Mouse (Mus musculus): ENCODE results near the gene Irak3. TPM values are rescaled to one million over a fixed set of nuclear protein-coding genes. Genes with fewer than 3 reads are reported as not detected.

Gene Irak3
- polyA plus RNA-seq, 1 experiment from 2014 or later: 0.33 TPM

- Histone ChIP-seq H3K9me3 (replicated peaks; ENCODE audit: control insufficient read depth, low read length, poor library complexity, severe bottlenecking) (no peaks in the 10 kb centered on the region), H3K27me3 (ENCODE audit: control insufficient read depth, insufficient read depth, low read depth, low read length) (no peaks in the 10 kb centered on the region), H3K4me1 (ENCODE audit: control insufficient read depth, insufficient read depth, low read length) (no peaks in the 10 kb centered on the region), H3K27ac (ENCODE audit: low read length) (no peak overlapping the region), H3K4me2 (ENCODE audit: low read length) (no peak overlapping the region), H3K4me3 (ENCODE audit: low read depth, low read length) (no peak overlapping the region), H3K36me3 (ENCODE audit: control insufficient read depth, insufficient read depth, low read length) (no peaks in the 10 kb centered on the region), H3K9ac (ENCODE audit: low read depth, low read length) (no peak overlapping the region)
- no peak for ATAC-seq
- WGBS: 88% methylated on average over 2 of the region's 2 CpGs
Observed at GRCm38 (mm10) chr10:120153911-120154310, 48.0 kb downstream of the Irak3 start.

GRCm38 (mm10) chr10:120151672-120152071 lies 50.3 kb downstream of the Irak3 start:
- H3K4me3 ChIP-seq (ENCODE audit: low read depth, low read length): no peak overlapping the region
- H3K9ac ChIP-seq (ENCODE audit: low read depth, low read length): no peak overlapping the region
- no peak overlapping the region for H3K4me2 ChIP-seq (ENCODE audit: low read length)
- no peaks in the 10 kb centered on the region for H3K27me3 ChIP-seq (ENCODE audit: control insufficient read depth, insufficient read depth, low read depth, low read length)
- ATAC-seq: no peak
- no peaks in the 10 kb centered on the region for H3K36me3 ChIP-seq (ENCODE audit: control insufficient read depth, insufficient read depth, low read length)
- H3K27ac ChIP-seq (ENCODE audit: low read length): no peak overlapping the region
- WGBS: 96% methylated on average over 7 of the region's 7 CpGs
- no peaks in the 10 kb centered on the region for H3K4me1 ChIP-seq (ENCODE audit: control insufficient read depth, insufficient read depth, low read length)
- H3K9me3 ChIP-seq (replicated peaks; ENCODE audit: control insufficient read depth, low read length, poor library complexity, severe bottlenecking): no peaks in the 10 kb centered on the region

GRCm38 (mm10) chr10:120140916-120141516 lies 60.9 kb downstream of the Irak3 start:
- 68% methylated on average over 10 of the region's 10 CpGs for WGBS
- Histone ChIP-seq H3K4me3 (ENCODE audit: low read depth, low read length) (no peak overlapping the region), H3K9me3 (replicated peaks; ENCODE audit: control insufficient read depth, low read length, poor library complexity, severe bottlenecking) (no peaks in the 10 kb centered on the region), H3K9ac (ENCODE audit: low read depth, low read length) (no peak overlapping the region), H3K4me1 (ENCODE audit: control insufficient read depth, insufficient read depth, low read length) (no peaks in the 10 kb centered on the region), H3K27ac (ENCODE audit: low read length) (no peak overlapping the region), H3K4me2 (ENCODE audit: low read length) (no peak overlapping the region), H3K36me3 (ENCODE audit: control insufficient read depth, insufficient read depth, low read length) (no peaks in the 10 kb centered on the region), H3K27me3 (ENCODE audit: control insufficient read depth, insufficient read depth, low read depth, low read length) (no peaks in the 10 kb centered on the region)
- ATAC-seq: no peak

GRCm38 (mm10) chr10:120140193-120140592 lies 61.7 kb downstream of the Irak3 start:
- H3K4me2 ChIP-seq (ENCODE audit: low read length): no peak overlapping the region
- H3K9me3 ChIP-seq (replicated peaks; ENCODE audit: control insufficient read depth, low read length, poor library complexity, severe bottlenecking): no peaks in the 10 kb centered on the region
- no peak overlapping the region for H3K27ac ChIP-seq (ENCODE audit: low read length)
- H3K36me3 ChIP-seq (ENCODE audit: control insufficient read depth, insufficient read depth, low read length): no peaks in the 10 kb centered on the region
- WGBS: 74% methylated on average over 4 of the region's 4 CpGs
- no peak overlapping the region for H3K9ac ChIP-seq (ENCODE audit: low read depth, low read length)
- no peaks in the 10 kb centered on the region for H3K27me3 ChIP-seq (ENCODE audit: control insufficient read depth, insufficient read depth, low read depth, low read length)
- H3K4me1 ChIP-seq (ENCODE audit: control insufficient read depth, insufficient read depth, low read length): no peaks in the 10 kb centered on the region
- no peak for ATAC-seq
- no peak overlapping the region for H3K4me3 ChIP-seq (ENCODE audit: low read depth, low read length)

GRCm38 (mm10) chr10:120136020-120136562 lies 65.8 kb downstream of the Irak3 start:
- ATAC-seq: no peak
- H3K4me3 ChIP-seq (ENCODE audit: low read depth, low read length): no peak overlapping the region
- no peaks in the 10 kb centered on the region for H3K4me1 ChIP-seq (ENCODE audit: control insufficient read depth, insufficient read depth, low read length)
- H3K4me2 ChIP-seq (ENCODE audit: low read length): no peak overlapping the region
- no peak overlapping the region for H3K27ac ChIP-seq (ENCODE audit: low read length)
- WGBS: 89% methylated on average over 12 of the region's 12 CpGs
- no peaks in the 10 kb centered on the region for H3K36me3 ChIP-seq (ENCODE audit: control insufficient read depth, insufficient read depth, low read length)
- H3K9me3 ChIP-seq (replicated peaks; ENCODE audit: control insufficient read depth, low read length, poor library complexity, severe bottlenecking): no peaks in the 10 kb centered on the region
- H3K9ac ChIP-seq (ENCODE audit: low read depth, low read length): no peak overlapping the region
- no peaks in the 10 kb centered on the region for H3K27me3 ChIP-seq (ENCODE audit: control insufficient read depth, insufficient read depth, low read depth, low read length)

GRCm38 (mm10) chr10:120133697-120134096 lies 68.2 kb downstream of the Irak3 start:
- Histone ChIP-seq H3K4me3 (ENCODE audit: low read depth, low read length) (no peak overlapping the region), H3K4me1 (ENCODE audit: control insufficient read depth, insufficient read depth, low read length) (no peaks in the 10 kb centered on the region; the same call in 1 of the 2 replicates), H3K4me2 (ENCODE audit: low read length) (no peak overlapping the region), H3K36me3 (ENCODE audit: control insufficient read depth, insufficient read depth, low read length) (no peaks in the 10 kb centered on the region), H3K9me3 (replicated peaks; ENCODE audit: control insufficient read depth, low read length, poor library complexity, severe bottlenecking) (no peaks in the 10 kb centered on the region), H3K27ac (ENCODE audit: low read length) (no peak overlapping the region), H3K27me3 (ENCODE audit: control insufficient read depth, insufficient read depth, low read depth, low read length) (no peaks in the 10 kb centered on the region), H3K9ac (ENCODE audit: low read depth, low read length) (no peak overlapping the region)
- WGBS: 70% methylated on average over 11 of the region's 11 CpGs
- no peak for ATAC-seq

- Histone ChIP-seq H3K9ac (ENCODE audit: low read depth, low read length) (no peak overlapping the region), H3K4me2 (ENCODE audit: low read length) (no peak overlapping the region), H3K4me3 (ENCODE audit: low read depth, low read length) (no peak overlapping the region), H3K27ac (ENCODE audit: low read length) (no peak overlapping the region), H3K9me3 (replicated peaks; ENCODE audit: control insufficient read depth, low read length, poor library complexity, severe bottlenecking) (no peaks in the 10 kb centered on the region), H3K4me1 (ENCODE audit: control insufficient read depth, insufficient read depth, low read length) (no peaks in the 10 kb centered on the region; the same call in 1 of the 2 replicates), H3K36me3 (ENCODE audit: control insufficient read depth, insufficient read depth, low read length) (no peaks in the 10 kb centered on the region), H3K27me3 (ENCODE audit: control insufficient read depth, insufficient read depth, low read depth, low read length) (no peaks in the 10 kb centered on the region)
- 0 out of 2 replicates have a peak, but pooled peaks have one; percentile 28 for ATAC-seq
- 63% methylated on average over 16 of the region's 16 CpGs for WGBS
Observed at GRCm38 (mm10) chr10:120130621-120131020, 71.3 kb downstream of the Irak3 start.

GRCm38 (mm10) chr10:120128601-120129277 lies 73.2 kb downstream of the Irak3 start:
- no peak for ATAC-seq
- Histone ChIP-seq H3K27me3 (ENCODE audit: control insufficient read depth, insufficient read depth, low read depth, low read length) (no peaks in the 10 kb centered on the region), H3K4me3 (ENCODE audit: low read depth, low read length) (no peak overlapping the region), H3K27ac (ENCODE audit: low read length) (no peak overlapping the region), H3K9ac (ENCODE audit: low read depth, low read length) (no peak overlapping the region), H3K4me1 (ENCODE audit: control insufficient read depth, insufficient read depth, low read length) (no peaks in the 10 kb centered on the region; the same call in 1 of the 2 replicates), H3K9me3 (replicated peaks; ENCODE audit: control insufficient read depth, low read length, poor library complexity, severe bottlenecking) (no peaks in the 10 kb centered on the region), H3K36me3 (ENCODE audit: control insufficient read depth, insufficient read depth, low read length) (no peaks in the 10 kb centered on the region), H3K4me2 (ENCODE audit: low read length) (peak overlapping the region; percentile 35)
- 46% methylated on average over 13 of the region's 13 CpGs for WGBS

GRCm38 (mm10) chr10:120125465-120125857 lies 76.5 kb downstream of the Irak3 start:
- WGBS: 80% methylated on average over 10 of the region's 10 CpGs
- Histone ChIP-seq H3K4me1 (ENCODE audit: control insufficient read depth, insufficient read depth, low read length) (no peaks in the 10 kb centered on the region; the same call in 1 of the 2 replicates), H3K36me3 (ENCODE audit: control insufficient read depth, insufficient read depth, low read length) (no peaks in the 10 kb centered on the region), H3K4me3 (ENCODE audit: low read depth, low read length) (no peak overlapping the region), H3K9me3 (replicated peaks; ENCODE audit: control insufficient read depth, low read length, poor library complexity, severe bottlenecking) (no peaks in the 10 kb centered on the region), H3K9ac (ENCODE audit: low read depth, low read length) (no peak overlapping the region), H3K27ac (ENCODE audit: low read length) (no peak overlapping the region), H3K4me2 (ENCODE audit: low read length) (no peak overlapping the region), H3K27me3 (ENCODE audit: control insufficient read depth, insufficient read depth, low read depth, low read length) (no peaks in the 10 kb centered on the region)
- ATAC-seq: no peak

Measured in midbrain, embryonic 16.5 days (tissue).